Mouse (Mus musculus) mammary gland, adult 2 months (tissue): ENCODE measurements around the gene Gpr101. TPM values are rescaled to one million over a fixed set of nuclear protein-coding genes. Genes with fewer than 3 reads are reported as not detected.

Experiments
- polyA plus RNA-seq: library from polyadenylated mRNA; depleted of rRNA; stranded (reverse); fragments of >200 nt; gene quantifications from 2 replicates; pipeline ENCODE4 v1.2.3, GENCODE M21; 2012; ENCODE audit warnings: low replicate concordance; rRNA removed

Gpr101 gene
- not detected in 2 replicates for polyA plus RNA-seq

DNA sequence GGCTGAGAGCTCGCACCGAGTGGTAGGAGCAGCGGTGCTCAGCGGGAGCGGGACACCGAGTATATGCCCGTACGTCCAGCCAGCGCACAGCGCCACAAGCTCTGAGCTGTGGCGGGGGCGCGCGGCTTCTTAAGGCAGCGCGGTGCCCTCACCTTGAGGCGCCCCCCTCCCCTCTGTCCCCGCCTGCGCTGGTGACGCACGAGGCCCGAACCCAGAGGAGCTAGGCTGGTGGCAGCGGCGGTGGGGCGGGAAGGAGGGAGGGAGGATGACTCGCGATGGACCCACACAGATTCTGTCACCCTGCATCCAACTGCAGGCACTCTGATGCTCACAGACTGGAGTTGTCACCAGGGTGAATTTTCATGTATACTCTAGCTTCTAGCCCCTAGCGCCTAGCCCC is at the start of gene Gpr101:
Gene Gpr101, minus strand, starts transcription at position 124 of the 400 bp plus-strand sequence.

Other genes with a start within 250 kb of the Gpr101 start
- gene Arhgef6, start 165.0 kb downstream of the Gpr101 start, polyA plus RNA-seq = 27.9 and 61.7 TPM in 2 replicates
- 7.3 and 17.4 TPM in 2 replicates for gene Rbmx, start 110.7 kb downstream of the Gpr101 start, polyA plus RNA-seq
- not detected in 2 replicates for gene Gm364, start 94.6 kb downstream of the Gpr101 start, polyA plus RNA-seq